Mouse (Mus musculus): Measurements from ENCODE around the gene Pgp. TPM values are rescaled to one million over a fixed set of nuclear protein-coding genes. Genes with fewer than 3 reads are reported as not detected.
A peak's percentile ranks its signal among the peaks of the same experiment; 100 is the strongest.

Pgp gene
- polyA plus RNA-seq, 1 experiment from 2014 or later: 65.2 TPM

DNA sequence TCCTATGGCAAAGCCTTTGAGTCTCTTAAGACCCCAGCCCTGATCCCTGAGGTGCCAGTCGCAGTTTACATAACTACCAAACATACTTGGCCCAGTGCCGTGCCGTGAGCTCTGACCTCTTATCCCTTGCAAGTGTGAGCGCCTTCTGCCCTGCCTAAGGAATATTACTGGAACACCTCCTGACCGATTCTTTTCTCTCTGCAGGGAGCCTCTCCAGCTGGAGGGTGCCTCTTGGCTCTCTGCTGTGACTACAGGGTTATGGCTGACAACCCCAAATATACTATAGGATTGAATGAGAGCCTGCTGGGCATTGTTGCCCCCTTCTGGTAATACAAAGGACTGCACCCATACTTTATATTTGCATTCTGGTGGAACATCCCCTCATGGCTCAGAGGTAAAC lies 33.2 kb upstream of the Pgp start:
- ATAC-seq (ENCODE audit: insufficient read depth, low FRiP score, low TSS enrichment): no peak
- WGBS: 73% methylated on average over 5 of the region's 5 CpGs
- Histone ChIP-seq H3K4me2 (ENCODE audit: low read depth) (no peak overlapping the region), H3K36me3 (ENCODE audit: control insufficient read depth, insufficient read depth, low read length) (peaks cover 5% of the 10 kb centered on the region; the same call in 1 of the 2 replicates), H3K27ac (ENCODE audit: low read depth, low read length) (no peak overlapping the region), H3K9me3 (ENCODE audit: control insufficient read depth, low read length) (no peaks in the 10 kb centered on the region), H3K4me1 (ENCODE audit: control insufficient read depth, insufficient read depth, low read length) (no peaks in the 10 kb centered on the region), H3K4me3 (ENCODE audit: low read depth, low read length) (no peak overlapping the region), H3K9ac (ENCODE audit: low read length) (no peak overlapping the region), H3K27me3 (ENCODE audit: control insufficient read depth, insufficient read depth, low read length) (no peaks in the 10 kb centered on the region)
- peak; percentile 31 for DNase-seq (ENCODE audit: low spot score)

GRCm38 (mm10) chr17:24440377-24440776 lies 29.8 kb upstream of the Pgp start:
- H3K27me3 ChIP-seq (ENCODE audit: control insufficient read depth, insufficient read depth, low read length): no peaks in the 10 kb centered on the region
- no peak for DNase-seq (ENCODE audit: low spot score)
- no peak overlapping the region for H3K9ac ChIP-seq (ENCODE audit: low read length)
- peaks cover 21% of the 10 kb centered on the region for H3K36me3 ChIP-seq (ENCODE audit: control insufficient read depth, insufficient read depth, low read length)
- no peak overlapping the region for H3K4me2 ChIP-seq (ENCODE audit: low read depth)
- H3K4me1 ChIP-seq (ENCODE audit: control insufficient read depth, insufficient read depth, low read length): no peaks in the 10 kb centered on the region
- no peaks in the 10 kb centered on the region for H3K9me3 ChIP-seq (ENCODE audit: control insufficient read depth, low read length)
- no peak overlapping the region for H3K27ac ChIP-seq (ENCODE audit: low read depth, low read length)
- 91% methylated on average over 8 of the region's 8 CpGs for WGBS
- ATAC-seq (ENCODE audit: insufficient read depth, low FRiP score, low TSS enrichment): no peak
- H3K4me3 ChIP-seq (ENCODE audit: low read depth, low read length): no peak overlapping the region

DNA sequence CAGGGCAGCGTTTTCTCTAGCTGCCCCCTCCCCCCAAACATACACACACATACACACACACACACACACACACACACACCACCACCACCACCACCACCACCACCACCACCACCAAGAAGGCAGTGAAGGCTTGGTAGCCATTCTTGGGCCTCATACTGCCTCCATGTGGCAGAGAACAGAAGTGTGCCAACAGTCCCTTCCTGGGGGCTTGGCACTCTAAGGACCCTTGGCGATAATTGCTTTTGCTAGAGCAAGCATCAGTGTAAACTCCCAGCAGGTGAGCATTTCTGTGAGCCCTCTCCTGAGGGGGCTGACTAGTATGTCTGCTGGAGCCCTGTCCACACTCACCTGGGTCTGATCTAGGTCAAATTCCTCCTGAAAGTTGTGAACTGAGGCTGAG lies 29.0 kb upstream of the Pgp start:
- WGBS: 67% methylated on average over 2 of the region's 2 CpGs
- no peaks in the 10 kb centered on the region for H3K27me3 ChIP-seq (ENCODE audit: control insufficient read depth, insufficient read depth, low read length)
- no peak overlapping the region for H3K9ac ChIP-seq (ENCODE audit: low read length)
- H3K4me2 ChIP-seq (ENCODE audit: low read depth): no peak overlapping the region
- H3K4me1 ChIP-seq (ENCODE audit: control insufficient read depth, insufficient read depth, low read length): no peaks in the 10 kb centered on the region
- peaks cover 27% of the 10 kb centered on the region for H3K36me3 ChIP-seq (ENCODE audit: control insufficient read depth, insufficient read depth, low read length)
- no peak for DNase-seq (ENCODE audit: low spot score)
- no peak overlapping the region for H3K4me3 ChIP-seq (ENCODE audit: low read depth, low read length)
- ATAC-seq (ENCODE audit: insufficient read depth, low FRiP score, low TSS enrichment): no peak
- no peaks in the 10 kb centered on the region for H3K9me3 ChIP-seq (ENCODE audit: control insufficient read depth, low read length)
- H3K27ac ChIP-seq (ENCODE audit: low read depth, low read length): no peak overlapping the region

GRCm38 (mm10) chr17:24442107-24442506 lies 28.1 kb upstream of the Pgp start:
- H3K27ac ChIP-seq (ENCODE audit: low read depth, low read length): no peak overlapping the region
- H3K36me3 ChIP-seq (ENCODE audit: control insufficient read depth, insufficient read depth, low read length): peaks cover 33% of the 10 kb centered on the region
- WGBS: 89% methylated on average over 14 of the region's 14 CpGs
- H3K4me1 ChIP-seq (ENCODE audit: control insufficient read depth, insufficient read depth, low read length): no peaks in the 10 kb centered on the region
- no peak for DNase-seq (ENCODE audit: low spot score)
- no peaks in the 10 kb centered on the region for H3K9me3 ChIP-seq (ENCODE audit: control insufficient read depth, low read length)
- no peak overlapping the region for H3K4me2 ChIP-seq (ENCODE audit: low read depth)
- no peak for ATAC-seq (ENCODE audit: insufficient read depth, low FRiP score, low TSS enrichment)
- no peak overlapping the region for H3K4me3 ChIP-seq (ENCODE audit: low read depth, low read length)
- H3K27me3 ChIP-seq (ENCODE audit: control insufficient read depth, insufficient read depth, low read length): no peaks in the 10 kb centered on the region
- H3K9ac ChIP-seq (ENCODE audit: low read length): no peak overlapping the region

DNA sequence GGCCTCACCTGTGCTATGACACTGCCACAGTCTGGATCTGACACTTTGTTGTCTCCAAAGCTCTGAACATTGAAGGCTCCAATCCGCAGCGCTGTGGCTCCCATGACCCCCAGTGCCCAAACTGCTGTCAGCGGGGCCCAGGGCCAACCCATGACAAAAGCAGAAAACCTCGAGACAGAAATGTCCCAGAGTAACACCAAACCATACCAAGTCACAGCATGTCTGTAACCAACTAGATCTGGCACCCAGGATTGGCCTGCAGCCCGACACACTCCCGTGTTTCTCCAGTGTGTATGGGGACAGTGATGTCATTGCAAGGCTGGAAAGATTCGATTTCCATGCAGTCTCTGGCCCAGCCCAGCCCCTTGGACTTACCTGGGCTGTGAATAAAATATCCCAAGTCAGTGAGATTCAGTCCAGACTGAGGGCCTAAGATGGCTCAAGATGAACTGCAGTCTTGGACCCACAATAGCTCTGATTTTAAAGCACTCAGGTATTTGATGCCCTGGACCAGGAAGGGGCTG lies 27.5 kb upstream of the Pgp start, which contains the start of gene Dnase1l2:
Dnase1l2 (minus strand) TSS at position 474 of the 524 bp plus-strand sequence.
- Histone ChIP-seq H3K27me3 (ENCODE audit: control insufficient read depth, insufficient read depth, low read length) (no peaks in the 10 kb centered on the region), H3K9ac (ENCODE audit: low read length) (no peak within 1 kb of the TSS), H3K36me3 (ENCODE audit: control insufficient read depth, insufficient read depth, low read length) (peaks cover 35% of the 10 kb centered on the region), H3K4me3 (ENCODE audit: low read depth, low read length) (no peak within 1 kb of the TSS), H3K9me3 (ENCODE audit: control insufficient read depth, low read length) (no peaks in the 10 kb centered on the region), H3K27ac (ENCODE audit: low read depth, low read length) (no peak within 1 kb of the TSS), H3K4me2 (ENCODE audit: low read depth) (no peak within 1 kb of the TSS), H3K4me1 (ENCODE audit: control insufficient read depth, insufficient read depth, low read length) (no peaks in the 10 kb centered on the region)
- 87% methylated on average over 7 of the region's 7 CpGs for WGBS
- ATAC-seq (ENCODE audit: insufficient read depth, low FRiP score, low TSS enrichment) (no peak), DNase-seq (ENCODE audit: low spot score) (no peak)

- Histone ChIP-seq H3K4me1 (ENCODE audit: control insufficient read depth, insufficient read depth, low read length) (no peaks in the 10 kb centered on the region), H3K27me3 (ENCODE audit: control insufficient read depth, insufficient read depth, low read length) (no peaks in the 10 kb centered on the region), H3K27ac (ENCODE audit: low read depth, low read length) (no peak overlapping the region), H3K9ac (ENCODE audit: low read length) (no peak overlapping the region), H3K4me3 (ENCODE audit: low read depth, low read length) (no peak overlapping the region), H3K4me2 (ENCODE audit: low read depth) (no peak overlapping the region), H3K9me3 (ENCODE audit: control insufficient read depth, low read length) (no peaks in the 10 kb centered on the region), H3K36me3 (ENCODE audit: control insufficient read depth, insufficient read depth, low read length) (peaks cover 38% of the 10 kb centered on the region)
- DNase-seq (ENCODE audit: low spot score) (no peak), ATAC-seq (ENCODE audit: insufficient read depth, low FRiP score, low TSS enrichment) (no peak)
- 92% methylated on average over 4 of the region's 4 CpGs for WGBS
Measured at GRCm38 (mm10) chr17:24443409-24443808, 26.8 kb upstream of the Pgp start.

GRCm38 (mm10) chr17:24446590-24446989 lies 23.6 kb upstream of the Pgp start:
- Histone ChIP-seq H3K36me3 (ENCODE audit: control insufficient read depth, insufficient read depth, low read length) (peaks cover 43% of the 10 kb centered on the region), H3K4me3 (ENCODE audit: low read depth, low read length) (no peak overlapping the region), H3K9ac (ENCODE audit: low read length) (no peak overlapping the region), H3K27me3 (ENCODE audit: control insufficient read depth, insufficient read depth, low read length) (no peaks in the 10 kb centered on the region), H3K4me2 (ENCODE audit: low read depth) (no peak overlapping the region), H3K27ac (ENCODE audit: low read depth, low read length) (no peak overlapping the region), H3K9me3 (ENCODE audit: control insufficient read depth, low read length) (no peaks in the 10 kb centered on the region), H3K4me1 (ENCODE audit: control insufficient read depth, insufficient read depth, low read length) (no peaks in the 10 kb centered on the region)
- WGBS: 95% methylated on average over 8 of the region's 8 CpGs
- DNase-seq (ENCODE audit: low spot score) (no peak), ATAC-seq (ENCODE audit: insufficient read depth, low FRiP score, low TSS enrichment) (no peak)

DNA sequence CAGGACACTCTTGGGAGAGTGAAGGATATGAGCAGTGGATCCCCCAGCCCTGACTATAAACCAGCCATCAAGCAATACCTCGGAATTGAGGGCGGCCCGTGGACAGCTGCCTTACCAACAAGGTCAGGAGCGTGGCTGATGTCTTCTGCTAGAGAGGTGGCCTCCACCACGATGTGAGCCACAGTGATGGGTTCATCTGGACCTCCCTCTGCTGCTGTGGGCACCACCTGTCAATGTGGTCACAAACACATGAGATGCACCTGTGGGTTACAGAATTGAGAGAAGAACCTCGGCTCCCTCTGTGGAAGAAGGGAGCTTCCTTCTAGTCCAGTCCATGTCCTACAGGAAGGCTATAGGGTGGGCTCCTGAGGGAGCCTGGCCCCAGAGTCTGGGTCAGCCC lies 20.7 kb upstream of the Pgp start:
- no peak for ATAC-seq (ENCODE audit: insufficient read depth, low FRiP score, low TSS enrichment)
- Histone ChIP-seq H3K36me3 (ENCODE audit: control insufficient read depth, insufficient read depth, low read length) (peaks cover 34% of the 10 kb centered on the region), H3K4me2 (ENCODE audit: low read depth) (no peak overlapping the region), H3K4me1 (ENCODE audit: control insufficient read depth, insufficient read depth, low read length) (peaks cover 7% of the 10 kb centered on the region; the same call in 1 of the 2 replicates), H3K4me3 (ENCODE audit: low read depth, low read length) (no peak overlapping the region), H3K27me3 (ENCODE audit: control insufficient read depth, insufficient read depth, low read length) (no peaks in the 10 kb centered on the region), H3K27ac (ENCODE audit: low read depth, low read length) (no peak overlapping the region), H3K9ac (ENCODE audit: low read length) (no peak overlapping the region), H3K9me3 (ENCODE audit: control insufficient read depth, low read length) (no peaks in the 10 kb centered on the region)
- no peak for DNase-seq (ENCODE audit: low spot score)
- 86% methylated on average over 6 of the region's 6 CpGs for WGBS

- Histone ChIP-seq H3K27ac (ENCODE audit: low read depth, low read length) (no peak overlapping the region), H3K4me1 (ENCODE audit: control insufficient read depth, insufficient read depth, low read length) (peaks cover 7% of the 10 kb centered on the region; the same call in 1 of the 2 replicates), H3K27me3 (ENCODE audit: control insufficient read depth, insufficient read depth, low read length) (no peaks in the 10 kb centered on the region), H3K4me2 (ENCODE audit: low read depth) (no peak overlapping the region), H3K9ac (ENCODE audit: low read length) (no peak overlapping the region), H3K4me3 (ENCODE audit: low read depth, low read length) (no peak overlapping the region), H3K9me3 (ENCODE audit: control insufficient read depth, low read length) (no peaks in the 10 kb centered on the region), H3K36me3 (ENCODE audit: control insufficient read depth, insufficient read depth, low read length) (peaks cover 20% of the 10 kb centered on the region)
- 86% methylated on average over 6 of the region's 6 CpGs for WGBS
- no peak for ATAC-seq (ENCODE audit: insufficient read depth, low FRiP score, low TSS enrichment)
- DNase-seq (ENCODE audit: low spot score): no peak
Measured at GRCm38 (mm10) chr17:24451220-24451619, 19.0 kb upstream of the Pgp start.

Measured in neural tube, embryonic 11.5 days (tissue).